Mouse (Mus musculus): ENCODE measurements around the gene Ankk1.

DNA sequence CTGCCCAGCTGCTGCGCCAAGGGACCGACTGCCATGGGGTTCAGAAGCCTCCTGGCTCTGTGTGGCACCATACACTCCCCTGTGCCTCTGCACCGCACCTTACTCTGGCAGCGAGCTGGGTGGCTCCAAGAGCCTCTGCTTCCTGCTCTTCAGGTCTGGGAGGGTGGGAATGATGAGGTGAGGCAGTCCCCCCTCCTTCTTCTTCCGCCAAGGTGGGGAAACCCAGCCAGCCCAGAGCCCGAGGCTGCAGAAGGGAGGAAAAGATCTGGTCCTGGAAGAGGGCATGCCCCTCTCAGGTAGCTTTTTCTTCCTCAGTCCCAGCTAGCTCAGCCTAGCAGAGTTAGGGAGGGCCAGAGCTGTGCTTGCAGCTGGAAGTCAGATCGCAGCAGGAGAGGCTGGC lies at the start of gene Ankk1:
- TF ChIP-seq CTCF (conservative IDR thresholded peaks at IDR 0.05 in 1 of 2, IDR thresholded peaks at IDR 0.05 in 1 of 2; ENCODE audit: low read depth in 2 of 2, low read length in 2 of 2) (no peak), POLR2AphosphoS2 (IDR thresholded peaks at IDR 0.05; ENCODE audit: low read depth, low read length) (no peak)

Data from CH12.LX (cell line).